In the genomic region with DNA sequence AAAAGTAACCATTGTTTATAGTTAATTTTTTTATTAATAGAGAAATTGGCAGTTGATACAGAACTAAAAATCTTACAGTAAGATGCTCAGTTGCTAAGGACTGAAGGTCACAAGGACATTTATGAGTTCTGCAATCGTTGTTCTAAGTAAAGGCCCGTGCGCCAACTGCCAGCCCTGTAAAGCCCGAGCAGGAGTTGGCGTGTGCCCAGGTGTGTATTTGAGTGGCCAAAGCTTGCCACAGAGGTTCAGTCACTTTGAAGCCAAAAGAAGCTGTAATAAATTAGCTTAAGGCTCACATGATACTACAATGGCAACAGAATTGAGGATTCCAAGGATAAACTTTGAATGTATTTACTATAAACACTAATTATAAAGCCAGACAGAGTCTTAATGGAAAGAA, we compare ENCODE assay signal across 16 mouse cellular contexts.
DNase-seq lines count a peak whose midpoint lies in the region; TF ChIP-seq lines count a peak whose summit lies in the region.
"Had no signal": no experiment of that assay in that cellular context is flagged by ENCODE, and none has a peak within 500 bp of the region (broad histone marks: within the 10 kb centered on the region; RNA-seq: fewer than 3 reads in every experiment).

No protein-coding gene starts in this region.

- H3K9ac ChIP-seq in heart, adult 2 months (ENCODE audit: low read depth, low read length), result no peak overlapping the region
- H3K9ac ChIP-seq: embryonic facial prominence, embryonic 15.5 days; hindbrain, embryonic 15.5 days had no signal

- no peak for TF ChIP-seq CTCF in heart, adult 2 months (IDR thresholded peaks at IDR 0.05)

- H3K27ac ChIP-seq in heart, adult 2 months, result no peak overlapping the region
- H3K27ac ChIP-seq: embryonic facial prominence, embryonic 15.5 days; forebrain, embryonic 10.5 days; hindbrain, embryonic 15.5 days had no signal

- peak; percentile 1 to 17 for DNase-seq in adrenal gland, postnatal 36 days
- no peak for DNase-seq in adrenal gland, postnatal 25 days
- DNase-seq in heart, postnatal 10 days, result peak; percentile 4 to 6
- DNase-seq in heart, adult 2 months, result no peak
- DNase-seq in urinary bladder, postnatal 14 days (ENCODE audit: low spot score), result peak; percentile 9
- no peak for DNase-seq in urinary bladder, postnatal 25 days (ENCODE audit: low spot score)
- DNase-seq: cerebellum, adult 11 months; cerebellum, adult 9-10 months; embryo, embryonic 11 days; kidney, adult 2 months had no signal

- no peaks in the 10 kb centered on the region for H3K79me2 ChIP-seq in heart, adult 2 months (replicated peaks; ENCODE audit: control insufficient read depth, insufficient read depth, low read length)

- 71% methylated on average over 5 of the region's 5 CpGs for WGBS in heart, adult 2 months

- no peak for TF ChIP-seq EP300 in heart, adult 2 months (IDR thresholded peaks at IDR 0.05; ENCODE audit: insufficient read depth, low read depth, low read length)

- no peaks in the 10 kb centered on the region for H3K36me3 ChIP-seq in heart, adult 2 months (ENCODE audit: control insufficient read depth, insufficient read depth, low read length)
- H3K36me3 ChIP-seq: embryonic facial prominence, embryonic 15.5 days; forebrain, embryonic 10.5 days; hindbrain, embryonic 15.5 days had no signal

- no peak for TF ChIP-seq POLR2A in heart, adult 2 months (IDR thresholded peaks at IDR 0.05; ENCODE audit: insufficient read depth, low read depth, low read length)

- H3K4me3 ChIP-seq in heart, adult 2 months, result no peak overlapping the region
- H3K4me3 ChIP-seq: embryonic facial prominence, embryonic 15.5 days; erythroblast, embryonic 14.5 days; forebrain, embryonic 10.5 days; hindbrain, embryonic 15.5 days had no signal

- intact Hi-C loops in heart, postnatal 10 days (cut with DNase I), result no loop called here
- intact Hi-C loops in heart, adult 2 months (cut with DNase I), result no loop called here

- H3K4me1 ChIP-seq in heart, adult 2 months (ENCODE audit: control insufficient read depth, insufficient read depth, low read length), result no peaks in the 10 kb centered on the region
- H3K4me1 ChIP-seq: embryonic facial prominence, embryonic 15.5 days; forebrain, embryonic 10.5 days; hindbrain, embryonic 15.5 days had no signal

- no peaks in the 10 kb centered on the region for H3K27me3 ChIP-seq in heart, adult 2 months (ENCODE audit: control insufficient read depth, insufficient read depth, low read length)
- H3K27me3 ChIP-seq: CH12.LX; embryonic facial prominence, embryonic 15.5 days; hindbrain, embryonic 15.5 days; Patski had no signal

Comparison
In these comparisons a context has a peak if more than half of its experiments do, and no peak if none do; other contexts are left out.
1. DNase-seq: peak in adrenal gland, postnatal 36 days (2 of 2), heart, postnatal 10 days (2 of 2) and urinary bladder, postnatal 14 days (single experiment); none in adrenal gland, postnatal 25 days (single experiment), heart, adult 2 months (0 of 2) and urinary bladder, postnatal 25 days (single experiment).